Mouse (Mus musculus) stomach, postnatal 0 days (tissue): ENCODE measurements around the gene Proser3.

Experiments
- CTCF ChIP-seq: IDR thresholded peaks from 2 replicates; pipeline ENCODE4 v1.5.1; 2016; ENCODE audit warnings: antibody characterized with exemption, low read depth, mild to moderate bottlenecking, moderate library complexity
- EP300 ChIP-seq: optimal IDR thresholded peaks from 2 replicates; pipeline ENCODE3; 2016; ENCODE audit warnings: antibody characterized with exemption

GRCm38 (mm10) chr7:30533941-30534632, 18.0 kb downstream of the Proser3 start:
- TF ChIP-seq CTCF = no peak
- TF ChIP-seq EP300 = no peak
